Mouse (Mus musculus) hindlimb bud, embryonic 11.5 days (tissue): ENCODE measurements around the gene Naif1.

Source experiments
- DNase-seq: peaks from one replicate; pipeline ENCODE4 v3.0.0-alpha.2; 2012; ENCODE audit warnings: low read depth, low spot score; ENCODE audit errors: extremely low spot score

Naif1 gene

GRCm38 (mm10) chr2:32495185-32495726 lies 45.0 kb downstream of the Naif1 start:
- DNase-seq, result no peak

- DNase-seq, result no peak
These were observed 45.9 kb downstream of the Naif1 start for GRCm38 (mm10) chr2:32496190-32496589.

GRCm38 (mm10) chr2:32499365-32499764 lies 49.1 kb downstream of the Naif1 start:
- no peak for DNase-seq

GRCm38 (mm10) chr2:32500461-32500860 lies 50.2 kb downstream of the Naif1 start:
- DNase-seq, result no peak

GRCm38 (mm10) chr2:32501754-32502324 lies 51.6 kb downstream of the Naif1 start:
- DNase-seq, result no peak

GRCm38 (mm10) chr2:32502843-32503242 lies 52.6 kb downstream of the Naif1 start:
- DNase-seq, result no peak

GRCm38 (mm10) chr2:32503588-32503987 lies 53.3 kb downstream of the Naif1 start:
- DNase-seq, result no peak

GRCm38 (mm10) chr2:32505536-32505935 lies 55.3 kb downstream of the Naif1 start:
- DNase-seq, result no peak
